Mouse (Mus musculus) right cerebral cortex, postnatal 14 days (tissue): ENCODE measurements around the gene Areg.

ENCODE experiments used
- DNase-seq: peaks from one replicate; pipeline ENCODE4 v3.0.0; 2022

Gene Areg

DNA sequence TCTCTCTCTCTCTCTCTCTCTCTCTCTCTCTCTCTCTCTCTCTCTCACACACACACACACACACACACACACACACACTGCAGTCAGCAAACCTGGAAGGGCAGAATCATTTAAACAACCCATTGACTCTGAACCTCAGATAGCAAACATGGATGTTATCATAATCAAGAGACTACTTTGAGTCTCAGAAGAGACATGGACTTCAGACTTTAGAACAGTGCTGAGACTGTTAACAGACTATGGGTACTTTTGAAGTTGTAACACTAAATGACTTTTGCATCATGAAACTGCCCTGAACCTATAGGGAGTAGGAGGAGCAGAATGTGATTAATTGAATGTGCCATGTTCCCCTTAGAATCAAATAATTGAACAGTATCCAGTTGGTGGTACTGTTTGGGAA, 37.0 kb downstream of the Areg start:
- DNase-seq, result no peak

DNA sequence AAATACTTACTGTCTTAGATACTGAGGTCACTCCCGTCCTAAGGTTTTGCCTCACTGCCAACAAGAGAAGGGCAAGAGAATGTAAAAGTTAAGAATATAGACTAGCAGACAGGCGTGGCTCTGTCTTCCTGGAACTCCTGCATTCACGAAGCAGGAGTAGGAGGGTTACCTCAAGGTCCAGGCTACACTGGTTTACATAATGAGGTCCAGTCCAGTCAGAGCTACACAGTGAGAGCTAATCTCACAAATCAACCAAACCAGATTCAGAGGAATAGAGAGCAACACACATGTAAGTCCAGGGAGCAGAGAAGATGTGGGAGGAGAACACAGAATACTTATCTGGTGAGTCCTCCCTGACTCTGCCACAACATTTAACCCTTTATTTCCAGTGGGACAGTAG, 55.2 kb downstream of the Areg start:
- no peak for DNase-seq
